Mouse (Mus musculus) gastrocnemius, postnatal 25 days (tissue): ENCODE measurements around the gene Cd2bp2. TPM values are rescaled to one million over a fixed set of nuclear protein-coding genes. Genes with fewer than 3 reads are reported as not detected.

Source experiments
- DNase-seq: peaks from one replicate; pipeline ENCODE4 v3.0.0; 2022
- total RNA-seq, 2 experiments: library from RNA; stranded (reverse); gene quantifications; 1 replicate in 1 of 2; 2 replicates in 1 of 2; pipeline ENCODE4 v1.2.3; 2021

Cd2bp2 gene
- total RNA-seq, 2 experiments from 2014 or later = 26.2 to 28.2 TPM

- no peak for DNase-seq
These were observed 53.6 kb downstream of the Cd2bp2 start for GRCm38 (mm10) chr7:127142214-127142613.

Other genes with a start within 250 kb of the Cd2bp2 start
- not detected for gene Asphd1, start 246.5 kb downstream of the Cd2bp2 start, total RNA-seq
- gene Sez6l2, start 245.5 kb downstream of the Cd2bp2 start, total RNA-seq = 1 to 10 TPM; 1.6 to 1.7 TPM
- 10 to 100 TPM; 30.5 to 31.2 TPM for gene Cdipt, start 220.1 kb downstream of the Cd2bp2 start, total RNA-seq
- not detected for gene Cdiptos, start 220.0 kb downstream of the Cd2bp2 start, total RNA-seq
- gene Mvp, start 181.4 kb downstream of the Cd2bp2 start, total RNA-seq = 10 to 100 TPM; 20.4 to 23.3 TPM
- gene Pagr1b, start 179.6 kb downstream of the Cd2bp2 start, total RNA-seq = not detected
- 1 to 10 TPM; 2.4 to 8.7 TPM for gene Pagr1a, start 178.7 kb downstream of the Cd2bp2 start, total RNA-seq
- gene Gm42742, start 175.0 kb downstream of the Cd2bp2 start, total RNA-seq = 10 to 100 TPM; 15.9 to 17.5 TPM
- under 1 TPM; 0.77 to 0.86 TPM for gene Prrt2, start 174.8 kb downstream of the Cd2bp2 start, total RNA-seq
- gene Maz, start 169.0 kb downstream of the Cd2bp2 start, total RNA-seq = 10 to 100 TPM; 64.0 to 66.1 TPM
- 1 to 10 TPM; 1.8 to 2.3 TPM for gene Kif22, start 153.6 kb downstream of the Cd2bp2 start, total RNA-seq
- not detected for gene Zg16, start 108.7 kb downstream of the Cd2bp2 start, total RNA-seq
- under 1 TPM; 0.59 to 0.91 TPM for gene AI467606, start 104.7 kb downstream of the Cd2bp2 start, total RNA-seq
- under 1 TPM; 0.43 to 0.51 TPM for gene Qprt, start 73.8 kb downstream of the Cd2bp2 start, total RNA-seq
- under 1 TPM; 0.13 to 0.16 TPM for gene Spn, start 58.2 kb downstream of the Cd2bp2 start, total RNA-seq
- gene Tbc1d10b, start 12.4 kb upstream of the Cd2bp2 start, total RNA-seq = 10 to 100 TPM; 32.8 to 34.1 TPM
- over 10,000 TPM; 49,123 to 49,891 TPM for gene Mylpf, start 12.8 kb upstream of the Cd2bp2 start, total RNA-seq
- 1 to 10 TPM; 4.0 to 4.2 TPM for gene Zfp553, start 37.0 kb upstream of the Cd2bp2 start, total RNA-seq
- gene Sept1, start 37.1 kb upstream of the Cd2bp2 start, total RNA-seq = 1 to 10 TPM; 1.5 to 1.7 TPM
- gene Zfp771, start 48.2 kb upstream of the Cd2bp2 start, total RNA-seq = 10 to 100 TPM; 15.8 to 16.8 TPM
- 10 to 100 TPM; 26.5 to 28.7 TPM for gene Dctpp1, start 64.7 kb upstream of the Cd2bp2 start, total RNA-seq
- gene Sephs2, start 78.0 kb upstream of the Cd2bp2 start, total RNA-seq = 10 to 100 TPM; 28.6 to 30.7 TPM
- gene Itgal, start 100.2 kb upstream of the Cd2bp2 start, total RNA-seq = under 1 TPM; 0.26 to 0.40 TPM
- gene Zfp768, start 149.5 kb upstream of the Cd2bp2 start, total RNA-seq = 10 to 100 TPM; 27.0 to 28.4 TPM
- 1 to 10 TPM; 2.9 to 3.0 TPM for gene Zfp747, start 180.0 kb upstream of the Cd2bp2 start, total RNA-seq
- gene 9130019O22Rik, start 191.1 kb upstream of the Cd2bp2 start, total RNA-seq = 1 to 10 TPM; 1.5 TPM
- gene E430018J23Rik, start 197.6 kb upstream of the Cd2bp2 start, total RNA-seq = 1 to 10 TPM; 1.7 to 1.8 TPM
- gene Zfp764, start 210.8 kb upstream of the Cd2bp2 start, total RNA-seq = 1 to 10 TPM; 1.7 TPM
- 1 to 10 TPM; 2.0 to 2.7 TPM for gene Zfp688, start 226.0 kb upstream of the Cd2bp2 start, total RNA-seq